Mouse (Mus musculus) heart, adult 2 months (tissue): ENCODE results near the gene Fam178b. TPM values are rescaled to one million over a fixed set of nuclear protein-coding genes. Genes with fewer than 3 reads are reported as not detected.

Experiments used
- DNase-seq, 2 experiments: peaks; one replicate each; pipeline ENCODE4 v3.0.0; 2021
- H3K27ac ChIP-seq: fragments of 200-600 bp; 2 replicates; pipeline ENCODE4 v1.8.1; 2022
- H3K27me3 ChIP-seq: fragments of 200-500 bp; 2 replicates; pipeline ENCODE4 v1.6.1; 2012; ENCODE audit warnings: mild to moderate bottlenecking, low read length, inconsistent platforms, mixed read lengths; ENCODE audit not compliant: control insufficient read depth, insufficient read depth
- H3K36me3 ChIP-seq: fragments of 200-500 bp; 2 replicates; pipeline ENCODE4 v1.6.1; 2012; ENCODE audit warnings: low read length, inconsistent platforms; ENCODE audit not compliant: control insufficient read depth, insufficient read depth
- H3K4me1 ChIP-seq: fragments of 200-500 bp; 2 replicates; pipeline ENCODE4 v1.6.1; 2011; ENCODE audit warnings: low read length; ENCODE audit not compliant: control insufficient read depth, insufficient read depth
- H3K4me3 ChIP-seq: fragments of 200-600 bp; 2 replicates; pipeline ENCODE4 v1.8.1; 2022
- H3K79me2 ChIP-seq: fragments of 200-500 bp; replicated peaks from 2 replicates; pipeline ENCODE4 v1.6.1; 2012; ENCODE audit warnings: mild to moderate bottlenecking, inconsistent platforms, low read length, moderate library complexity, mixed read lengths; ENCODE audit not compliant: control insufficient read depth, insufficient read depth
- H3K9ac ChIP-seq: fragments of 200-500 bp; 2 replicates; pipeline ENCODE4 v1.6.1; 2012; ENCODE audit warnings: low read depth, mild to moderate bottlenecking, control low read depth, inconsistent platforms, low read length, mixed read lengths
- CTCF ChIP-seq: fragments of 200-600 bp; IDR thresholded peaks from 2 replicates; pipeline ENCODE4 v1.8.1; 2022; ENCODE audit warnings: antibody characterized with exemption, mild to moderate bottlenecking, moderate library complexity
- EP300 ChIP-seq: fragments of 200-500 bp; IDR thresholded peaks from 2 replicates; pipeline ENCODE4 v1.6.1; 2011; ENCODE audit warnings: low read depth, low read length, control low read depth; ENCODE audit not compliant: insufficient read depth
- POLR2A ChIP-seq: fragments of 200-500 bp; IDR thresholded peaks from 2 replicates; pipeline ENCODE4 v1.6.1; 2011; ENCODE audit warnings: mild to moderate bottlenecking, low read depth, low read length, control low read depth; ENCODE audit not compliant: insufficient read depth
- WGBS: fragments of 180-500 bp; shearing (Covaris S2); methylation state at CpG from one replicate; pipeline ENCODE4 v1.1.7; 2018; 5-methylcytosine and 5-hydroxymethylcytosine counted together
- intact Hi-C: fragments of 180-260 bp; cut with DNase I; formaldehyde crosslinking; loops from one replicate; pipeline ENCODE4 v1.15.1; 2025
- polyA plus RNA-seq: library from polyadenylated mRNA; depleted of rRNA; stranded (reverse); fragments of >200 nt; gene quantifications from 2 replicates; pipeline ENCODE4 v1.2.3, GENCODE M21; 2012
- total RNA-seq, 2 experiments: library from RNA; stranded (reverse); gene quantifications; 2 replicates each; pipeline ENCODE4 v1.2.3; 2021

Gene Fam178b
- total and polyA plus RNA-seq, 3 experiments, result 0.39 to 0.80 TPM; not detected in 1

DNA sequence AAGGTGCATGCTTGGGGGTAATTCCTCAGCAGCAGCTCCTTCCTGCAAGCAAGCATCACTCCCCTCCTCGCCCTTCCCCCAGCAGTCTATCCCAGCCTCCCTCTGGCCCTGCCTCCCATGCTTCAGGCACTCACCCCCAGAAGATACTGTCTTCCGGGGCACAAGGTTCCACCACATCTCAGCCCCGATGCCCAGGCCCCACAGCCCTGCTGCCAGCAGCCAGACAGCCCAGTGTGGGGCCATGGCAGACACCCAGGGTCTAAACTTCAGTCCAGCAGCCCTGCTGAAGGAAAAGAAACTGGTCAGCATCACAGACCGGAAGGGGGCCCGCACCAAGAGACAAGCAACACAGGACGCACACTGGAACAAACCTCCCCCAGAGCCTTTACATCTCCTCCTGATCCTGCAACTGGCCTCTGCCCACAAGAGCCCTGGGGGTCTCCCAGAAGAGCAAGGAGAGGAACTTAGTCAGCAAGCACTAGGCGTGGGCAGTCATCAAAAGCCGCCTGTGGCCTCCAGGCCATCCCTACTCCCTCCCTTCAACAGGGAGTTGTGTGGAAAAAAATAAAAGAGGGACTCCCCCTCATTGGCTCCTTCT, 127.1 kb downstream of the Fam178b start:
- H3K36me3 ChIP-seq, result no peaks in the 10 kb centered on the region
- peak overlapping the region; percentile 99 for H3K27ac ChIP-seq
- H3K79me2 ChIP-seq, result peaks cover 3% of the 10 kb centered on the region; the same call in 1 of the 2 replicates
- no peak for TF ChIP-seq POLR2A
- no peak for TF ChIP-seq CTCF
- TF ChIP-seq EP300, result no peak
- intact Hi-C loops, result loop anchor here (2.0 kb wide), 2 partner anchors 33 to 57 kb away; no protein-coding TSS in a partner anchor
- DNase-seq, result peak; percentile 39 to 57
- H3K4me3 ChIP-seq, result peak overlapping the region; percentile 98
- peaks cover 6% of the 10 kb centered on the region for H3K4me1 ChIP-seq
- WGBS, result 28% methylated on average over 8 of the region's 8 CpGs
- no peaks in the 10 kb centered on the region for H3K27me3 ChIP-seq
- H3K9ac ChIP-seq, result peak overlapping the region; percentile 91

DNA sequence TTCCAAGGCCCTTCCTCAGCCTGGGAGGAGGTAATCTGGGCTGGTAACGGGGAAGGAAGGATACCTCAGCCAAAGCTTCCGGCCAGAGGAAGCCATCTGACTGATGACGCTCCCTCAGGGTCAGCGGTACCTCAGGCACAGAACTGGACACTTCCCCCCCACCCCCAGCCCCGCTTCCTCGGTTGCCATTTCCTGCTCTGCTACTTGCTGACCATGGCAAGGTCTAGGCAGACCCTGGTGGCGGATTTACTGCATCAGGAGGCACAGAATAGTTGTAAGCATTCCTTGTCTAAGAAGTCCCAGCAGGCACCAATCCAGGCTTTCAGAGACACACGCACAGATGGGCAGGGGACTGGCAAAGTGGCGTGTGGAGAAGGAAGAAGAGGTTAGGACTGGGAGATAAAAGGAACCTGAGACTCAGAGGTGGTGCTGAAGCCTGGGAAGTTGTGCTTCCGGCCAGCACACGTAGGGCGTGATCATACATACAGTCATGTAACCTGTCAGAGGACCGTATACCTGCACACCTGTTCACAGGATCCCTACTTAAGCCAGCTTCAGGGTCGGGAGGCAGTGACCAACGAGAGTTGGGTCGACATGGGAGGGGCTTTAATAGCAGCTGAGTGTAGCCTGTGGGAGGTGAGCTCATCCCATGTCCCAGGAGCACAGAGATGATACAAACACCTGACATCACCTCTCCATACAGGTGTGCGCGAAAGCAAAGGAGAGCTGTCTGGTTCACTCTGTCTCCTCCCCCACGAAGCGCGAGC, 128.2 kb downstream of the Fam178b start:
- Histone ChIP-seq H3K9ac (no peak overlapping the region), H3K4me1 (peaks cover 6% of the 10 kb centered on the region), H3K79me2 (peaks cover 3% of the 10 kb centered on the region; the same call in 1 of the 2 replicates), H3K27me3 (no peaks in the 10 kb centered on the region), H3K27ac (peak overlapping the region; percentile 99), H3K36me3 (no peaks in the 10 kb centered on the region), H3K4me3 (peak overlapping the region; percentile 98)
- 0 out of 2 replicates have a peak, but pooled peaks have one; percentile 15 for TF ChIP-seq POLR2A
- no peak for TF ChIP-seq EP300
- intact Hi-C loops, result loop anchor here (2.0 kb wide), 1 partner anchor 34 kb away; no protein-coding TSS in a partner anchor
- peak in 1 of 2 experiments; percentile 49 for DNase-seq
- WGBS, result 55% methylated on average over 21 of the region's 21 CpGs

DNA sequence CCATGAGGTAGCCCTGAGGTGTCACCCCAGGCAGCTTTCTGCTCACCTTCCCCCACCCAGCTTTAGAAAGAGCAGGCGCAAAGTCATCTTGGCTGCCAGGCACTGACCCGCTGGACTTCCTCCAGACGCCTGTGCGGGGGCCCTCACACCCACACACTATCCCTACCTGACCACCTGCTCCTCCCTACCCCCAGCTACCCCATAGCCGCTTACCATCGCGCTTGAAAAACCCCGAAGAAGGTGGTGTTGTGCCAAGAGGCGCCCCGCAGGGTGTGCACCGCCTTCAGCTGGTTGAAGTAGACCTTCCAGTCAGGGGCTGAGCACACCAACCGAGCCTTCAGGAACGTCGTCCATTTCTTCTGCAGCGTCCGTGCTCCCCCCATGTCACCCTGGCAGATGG, 130.5 kb downstream of the Fam178b start:
- no peak overlapping the region for H3K27ac ChIP-seq
- H3K9ac ChIP-seq, result no peak overlapping the region
- 84% methylated on average over 16 of the region's 16 CpGs for WGBS
- no peak overlapping the region for H3K4me3 ChIP-seq
- DNase-seq, result no peak
- H3K27me3 ChIP-seq, result no peaks in the 10 kb centered on the region
- peaks cover 6% of the 10 kb centered on the region for H3K4me1 ChIP-seq
- no peaks in the 10 kb centered on the region for H3K36me3 ChIP-seq
- H3K79me2 ChIP-seq, result peaks cover 3% of the 10 kb centered on the region; the same call in 1 of the 2 replicates
- TF ChIP-seq CTCF (no peak), POLR2A (no peak), EP300 (no peak)
- intact Hi-C loops, result no loop called here

DNA sequence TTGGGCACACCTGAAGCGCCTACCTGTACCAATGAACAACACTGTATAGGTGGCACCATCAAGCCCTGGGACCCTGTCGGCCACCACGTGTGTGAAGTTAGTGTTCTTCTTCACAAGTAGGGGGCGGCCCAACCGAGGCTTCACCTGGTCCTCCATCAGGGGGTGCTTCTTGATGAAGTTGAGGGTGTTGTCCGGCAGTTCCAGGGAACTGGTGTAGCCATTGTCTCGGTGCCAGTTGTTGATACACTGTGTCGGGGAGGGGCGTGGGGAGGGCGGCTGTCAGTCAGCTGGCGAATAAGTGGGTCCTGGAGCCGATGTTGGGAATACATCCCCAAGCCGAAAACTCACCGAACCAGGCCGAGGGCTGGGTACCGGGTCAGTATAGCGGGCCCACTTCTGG, 131.1 kb downstream of the Fam178b start:
- no peak overlapping the region for H3K27ac ChIP-seq
- peaks cover 8% of the 10 kb centered on the region for H3K4me1 ChIP-seq
- TF ChIP-seq EP300 (no peak), POLR2A (no peak)
- no peak for DNase-seq
- H3K9ac ChIP-seq, result no peak overlapping the region
- peaks cover 3% of the 10 kb centered on the region; the same call in 1 of the 2 replicates for H3K79me2 ChIP-seq
- no peak overlapping the region for H3K4me3 ChIP-seq
- H3K27me3 ChIP-seq, result no peaks in the 10 kb centered on the region
- H3K36me3 ChIP-seq, result no peaks in the 10 kb centered on the region
- intact Hi-C loops, result no loop called here
- WGBS, result 82% methylated on average over 17 of the region's 17 CpGs

DNA sequence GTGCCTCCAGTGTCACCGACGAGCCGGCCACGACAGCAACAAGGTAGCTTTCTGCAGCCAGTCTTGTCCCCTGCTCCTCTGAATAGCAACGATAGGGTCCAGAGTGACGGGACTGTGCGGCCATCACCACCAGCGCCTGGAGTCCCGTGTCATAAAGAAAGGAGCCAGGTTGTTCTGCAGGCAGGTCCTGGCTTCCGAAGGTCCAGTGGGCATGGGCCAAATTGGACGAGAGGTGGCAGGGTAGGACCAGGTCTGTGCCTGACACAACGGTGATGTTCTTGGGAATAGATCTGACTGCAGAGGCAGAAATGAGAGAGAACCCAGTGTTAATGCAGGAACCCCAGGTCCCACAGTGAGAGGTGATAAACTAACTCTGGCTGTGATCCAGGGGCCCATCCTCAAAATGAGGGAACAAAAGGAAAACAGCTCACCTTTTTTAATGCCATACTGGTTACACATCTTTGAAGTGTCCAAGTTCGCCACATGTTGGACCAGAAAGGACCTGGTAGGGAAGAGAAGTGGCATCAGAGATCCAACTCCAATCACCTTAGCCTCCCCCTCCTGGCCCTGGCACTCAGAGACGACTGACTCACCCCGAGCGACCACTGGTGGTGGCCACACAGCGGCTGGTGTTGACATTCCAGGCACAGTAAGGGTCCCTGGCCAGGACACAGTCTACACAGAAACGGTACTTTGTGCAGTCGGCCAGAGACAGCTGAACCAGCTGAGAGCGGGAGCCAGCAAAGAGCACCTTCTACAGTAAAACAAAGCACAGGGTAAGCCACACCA, 132.7 kb downstream of the Fam178b start:
- H3K27ac ChIP-seq, result no peak overlapping the region
- H3K9ac ChIP-seq, result no peak overlapping the region
- peaks cover 8% of the 10 kb centered on the region for H3K4me1 ChIP-seq
- no peaks in the 10 kb centered on the region for H3K27me3 ChIP-seq
- intact Hi-C loops, result no loop called here
- whole genome bisulfite sequencing, result 77% methylated on average over 20 of the region's 20 CpGs
- peaks cover 3% of the 10 kb centered on the region; the same call in 1 of the 2 replicates for H3K79me2 ChIP-seq
- TF ChIP-seq CTCF (peak; percentile 32), EP300 (no peak), POLR2A (no peak)
- no peaks in the 10 kb centered on the region for H3K36me3 ChIP-seq
- no peak overlapping the region for H3K4me3 ChIP-seq
- no peak for DNase-seq
